Mouse (Mus musculus) ES-Bruce4 (cell line): ENCODE data around the gene Vmn2r84. TPM values are rescaled to one million over a fixed set of nuclear protein-coding genes. Genes with fewer than 3 reads are reported as not detected.
"Not testable (repeated sequence)": the region's sequence is repeated elsewhere in the genome, so short reads cannot be mapped to it uniquely, and the experiment has no call there.

ENCODE experiments used
- H3K27ac ChIP-seq: 2 replicates; pipeline ENCODE4 v1.5.1; 2012; ENCODE audit warnings: low read length, inconsistent platforms; ENCODE audit not compliant: insufficient read depth
- H3K27me3 ChIP-seq: 2 replicates; pipeline ENCODE4 v1.6.1; 2012; ENCODE audit warnings: mild to moderate bottlenecking, low read length, inconsistent platforms; ENCODE audit not compliant: control insufficient read depth, poor library complexity, insufficient read depth, severe bottlenecking
- H3K36me3 ChIP-seq: 2 replicates; pipeline ENCODE4 v1.6.1; 2012; ENCODE audit warnings: inconsistent platforms, mild to moderate bottlenecking, low read length, moderate library complexity; ENCODE audit not compliant: control insufficient read depth, poor library complexity, insufficient read depth, severe bottlenecking
- H3K4me1 ChIP-seq: one replicate; pipeline ENCODE4 v1.8.1; 2011; ENCODE audit warnings: low read length; ENCODE audit not compliant: control insufficient read depth, insufficient read depth
- H3K4me3 ChIP-seq: 2 replicates; pipeline ENCODE4 v1.5.1; 2011; ENCODE audit warnings: low read depth, mild to moderate bottlenecking, low read length
- H3K9ac ChIP-seq: 2 replicates; pipeline ENCODE4 v1.6.1; 2012; ENCODE audit warnings: low read depth, mild to moderate bottlenecking, inconsistent platforms; ENCODE audit not compliant: poor library complexity, severe bottlenecking
- H3K9me3 ChIP-seq: replicated peaks from 2 replicates; pipeline ENCODE4 v1.6.1; 2012; ENCODE audit warnings: mild to moderate bottlenecking, low read length, inconsistent platforms; ENCODE audit not compliant: control insufficient read depth, poor library complexity, insufficient read depth, severe bottlenecking
- CTCF ChIP-seq: IDR thresholded peaks from one replicate; pipeline ENCODE4 v1.8.1; 2011; ENCODE audit warnings: low read depth, low read length
- EP300 ChIP-seq: IDR thresholded peaks from 2 replicates; pipeline ENCODE4 v1.6.1; 2011; ENCODE audit warnings: low read depth, low read length; ENCODE audit not compliant: insufficient read depth
- POLR2A ChIP-seq: IDR thresholded peaks from one replicate; pipeline ENCODE4 v1.8.1; 2011; ENCODE audit warnings: low read length; ENCODE audit not compliant: insufficient read depth
- polyA plus RNA-seq: library from polyadenylated mRNA; stranded (reverse); fragments of >200 nt; gene quantifications from 2 replicates; pipeline ENCODE4 v1.2.4, GENCODE M21; 2011; ENCODE audit warnings: low read depth; ENCODE audit not compliant: missing spikeins, insufficient read depth, insufficient read length

Vmn2r84 gene
- polyA plus RNA-seq, 1 experiment = not detected

GRCm38 (mm10) chr10:130363438-130364164 lies 30.5 kb downstream of the Vmn2r84 start:
- TF ChIP-seq CTCF (peak; percentile 21), EP300 (no peak)
- no peaks in the 10 kb centered on the region for H3K36me3 ChIP-seq
- no peaks in the 10 kb centered on the region for H3K27me3 ChIP-seq
- no peak overlapping the region for H3K9ac ChIP-seq
- H3K4me1 ChIP-seq = no peaks in the 10 kb centered on the region
- no peak overlapping the region for H3K4me3 ChIP-seq
- H3K27ac ChIP-seq = no peak overlapping the region
- no peaks in the 10 kb centered on the region for H3K9me3 ChIP-seq

- Histone ChIP-seq H3K9ac (no peak overlapping the region), H3K4me1 (no peaks in the 10 kb centered on the region), H3K36me3 (no peaks in the 10 kb centered on the region), H3K4me3 (no peak overlapping the region), H3K9me3 (no peaks in the 10 kb centered on the region), H3K27ac (no peak overlapping the region), H3K27me3 (no peaks in the 10 kb centered on the region)
- TF ChIP-seq CTCF = no peak
Measured at GRCm38 (mm10) chr10:130344056-130344455, 50.1 kb downstream of the Vmn2r84 start.

- not testable (repeated sequence) for H3K9ac ChIP-seq, H3K4me1 ChIP-seq, H3K27ac ChIP-seq
Measured at GRCm38 (mm10) chr10:130340050-130340449, 54.1 kb downstream of the Vmn2r84 start.

GRCm38 (mm10) chr10:130337581-130337980 lies 56.6 kb downstream of the Vmn2r84 start:
- H3K27me3 ChIP-seq = no peaks in the 10 kb centered on the region
- no peaks in the 10 kb centered on the region for H3K36me3 ChIP-seq
- H3K27ac ChIP-seq = no peak overlapping the region
- no peak overlapping the region for H3K9ac ChIP-seq
- H3K4me1 ChIP-seq = no peaks in the 10 kb centered on the region
- no peaks in the 10 kb centered on the region for H3K9me3 ChIP-seq
- TF ChIP-seq CTCF (no peak), EP300 (no peak), POLR2A (no peak)
- H3K4me3 ChIP-seq = no peak overlapping the region

More at GRCm38 (mm10) chr10:130340050-130340449, 54.1 kb downstream of the Vmn2r84 start:
- not testable (repeated sequence) for H3K36me3 ChIP-seq, H3K9me3 ChIP-seq, H3K4me3 ChIP-seq, H3K27me3 ChIP-seq

- Histone ChIP-seq H3K27ac (no peak overlapping the region), H3K9ac (no peak overlapping the region), H3K9me3 (no peaks in the 10 kb centered on the region), H3K4me1 (no peaks in the 10 kb centered on the region), H3K4me3 (no peak overlapping the region), H3K36me3 (no peaks in the 10 kb centered on the region), H3K27me3 (no peaks in the 10 kb centered on the region)
- TF ChIP-seq POLR2A (no peak), EP300 (no peak), CTCF (no peak)
Measured at GRCm38 (mm10) chr10:130336385-130336784, 57.7 kb downstream of the Vmn2r84 start.

GRCm38 (mm10) chr10:130330711-130331110 lies 63.4 kb downstream of the Vmn2r84 start:
- no peaks in the 10 kb centered on the region for H3K27me3 ChIP-seq
- H3K4me3 ChIP-seq = no peak overlapping the region
- H3K9me3 ChIP-seq = no peaks in the 10 kb centered on the region
- H3K36me3 ChIP-seq = no peaks in the 10 kb centered on the region
- H3K27ac ChIP-seq = no peak overlapping the region
- H3K9ac ChIP-seq = no peak overlapping the region
- TF ChIP-seq POLR2A (no peak), EP300 (no peak), CTCF (no peak)
- H3K4me1 ChIP-seq = no peaks in the 10 kb centered on the region

Other genes with a start within 250 kb of the Vmn2r84 start
- not detected in 2 replicates for gene Olfr825, start 227.6 kb downstream of the Vmn2r84 start, polyA plus RNA-seq
- not detected in 2 replicates for gene Olfr826, start 210.1 kb downstream of the Vmn2r84 start, polyA plus RNA-seq
- gene Olfr827, start 179.9 kb downstream of the Vmn2r84 start, polyA plus RNA-seq = not detected in 2 replicates
- gene Neurod4, start 114.1 kb downstream of the Vmn2r84 start, polyA plus RNA-seq = not detected in 2 replicates
- not detected in 2 replicates for gene Tespa1, start 71.5 kb downstream of the Vmn2r84 start, polyA plus RNA-seq
- gene Vmn2r85, start 35.4 kb upstream of the Vmn2r84 start, polyA plus RNA-seq = not detected in 2 replicates
- 0.12 TPM in 2 replicates for gene Vmn2r86, start 61.7 kb upstream of the Vmn2r84 start, polyA plus RNA-seq
- gene Vmn2r87, start 103.1 kb upstream of the Vmn2r84 start, polyA plus RNA-seq = not detected in 2 replicates